Comparison of ENCODE assay signal across 12 mouse cellular contexts in the genomic region with DNA sequence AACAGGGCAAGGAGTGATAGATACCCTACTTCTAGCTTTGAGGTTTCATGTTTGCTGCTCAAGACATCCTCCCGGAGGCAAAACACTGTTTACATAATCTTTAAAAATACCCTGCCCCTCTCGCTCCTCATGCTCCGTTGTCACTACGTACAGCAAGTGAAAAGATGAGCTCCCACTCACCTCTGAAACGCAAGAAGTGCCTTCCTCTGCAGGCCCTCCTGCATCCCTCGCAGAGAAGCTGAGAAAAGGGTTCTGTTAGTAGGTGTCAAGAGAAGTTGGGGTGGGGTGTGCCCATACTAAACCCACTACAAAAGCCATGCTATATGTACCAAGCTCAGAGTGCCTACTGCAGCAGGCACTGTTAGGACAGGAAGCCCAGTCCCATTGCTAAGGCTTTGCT.
DNase-seq lines count a peak whose midpoint lies in the region.
"Had no signal": no experiment of that assay in that cellular context is flagged by ENCODE, and none has a peak within 500 bp of the region (broad histone marks: within the 10 kb centered on the region; RNA-seq: fewer than 3 reads in every experiment).

No protein-coding gene starts in this region.

- peak; percentile 28 to 60 for DNase-seq in left cerebral cortex, adult 18-20 months (ENCODE audit: low spot score in 2 of 2)
- DNase-seq in left cerebral cortex, postnatal 14 days (ENCODE audit: low spot score in 2 of 2), result no peak
- peak; percentile 76 for DNase-seq in right cerebral cortex, adult 18-20 months
- DNase-seq in right cerebral cortex, postnatal 4 days, result no peak
- peak; percentile 67 for DNase-seq in telencephalon, adult 2 months (ENCODE audit: low read depth, low spot score)
- DNase-seq in spleen, postnatal 10 days (ENCODE audit: low spot score in 2 of 2), result no peak
- DNase-seq: adrenal gland, postnatal 25 days; cerebellum, adult 11-12 months; cerebellum, adult 2 months; cerebellum, adult 9-10 months; cerebellum, postnatal 10 days; cerebellum, postnatal 25 days had no signal

- intact Hi-C loops in left cerebral cortex, postnatal 14 days (cut with DNase I), result no loop called here

Comparison
In these comparisons a context has a peak if more than half of its experiments do, and no peak if none do; other contexts are left out.
1. DNase-seq: peak in left cerebral cortex, adult 18-20 months (2 of 2), right cerebral cortex, adult 18-20 months (single experiment) and telencephalon, adult 2 months (single experiment); none in left cerebral cortex, postnatal 14 days (0 of 2), right cerebral cortex, postnatal 4 days (single experiment) and spleen, postnatal 10 days (0 of 2).